ENCODE assay signal across 25 mouse cellular contexts in the genomic region with DNA sequence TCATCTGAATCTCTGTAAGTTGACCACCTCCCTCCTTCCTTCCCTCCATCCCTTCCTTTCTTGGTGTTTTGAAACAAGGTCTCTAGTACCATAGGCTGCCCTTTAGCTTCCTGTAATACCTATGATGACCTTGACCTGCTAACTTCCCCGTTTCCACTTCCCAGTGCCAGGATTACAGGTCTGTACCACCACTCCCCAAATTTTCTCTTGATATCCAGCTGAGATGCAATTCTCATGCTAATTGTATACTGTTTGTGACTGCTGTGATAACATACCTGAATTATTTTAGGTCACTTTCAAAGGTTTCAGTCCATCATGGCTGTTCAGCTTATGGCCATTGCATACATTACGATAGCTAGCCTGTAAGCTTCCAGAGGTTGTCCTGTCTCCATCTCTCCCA.
A peak's percentile ranks its signal among the peaks of the same experiment; 100 is the strongest.
DNase-seq lines count a peak whose midpoint lies in the region; ATAC-seq lines count a peak whose summit lies in the region.
"Had no signal": no experiment of that assay in that cellular context is flagged by ENCODE, and none has a peak within 500 bp of the region (broad histone marks: within the 10 kb centered on the region; RNA-seq: fewer than 3 reads in every experiment).

No protein-coding gene starts in this region.

- H3K4me2 ChIP-seq in limb, embryonic 15.5 days, result no peak overlapping the region
- no peak overlapping the region for H3K4me2 ChIP-seq in hindbrain, embryonic 16.5 days (ENCODE audit: low read length)
- H3K4me2 ChIP-seq: embryonic facial prominence, embryonic 13.5 days; forebrain, embryonic 13.5 days; heart, embryonic 11.5 days; hindbrain, embryonic 12.5 days; hindbrain, embryonic 15.5 days had no signal

- H3K36me3 ChIP-seq in limb, embryonic 15.5 days, result no peaks in the 10 kb centered on the region
- H3K36me3 ChIP-seq in limb, embryonic 10.5 days, result no peaks in the 10 kb centered on the region
- H3K36me3 ChIP-seq in embryonic facial prominence, embryonic 10.5 days (replicated peaks), result no peaks in the 10 kb centered on the region
- H3K36me3 ChIP-seq in hindbrain, embryonic 16.5 days (ENCODE audit: control insufficient read depth, insufficient read depth, low read length), result no peaks in the 10 kb centered on the region
- H3K36me3 ChIP-seq: embryonic facial prominence, embryonic 13.5 days; forebrain, embryonic 10.5 days; hindbrain, embryonic 12.5 days; hindbrain, embryonic 15.5 days had no signal

- no peak overlapping the region for H3K4me3 ChIP-seq in limb, embryonic 15.5 days
- H3K4me3 ChIP-seq in limb, embryonic 10.5 days, result no peak overlapping the region
- no peak overlapping the region for H3K4me3 ChIP-seq in embryonic facial prominence, embryonic 10.5 days
- H3K4me3 ChIP-seq in hindbrain, embryonic 16.5 days (ENCODE audit: low read length), result no peak overlapping the region
- H3K4me3 ChIP-seq: embryonic facial prominence, embryonic 13.5 days; forebrain, embryonic 10.5 days; forebrain, embryonic 13.5 days; gastrocnemius, adult 2 months; heart, adult 2 months; hindbrain, embryonic 12.5 days; hindbrain, embryonic 15.5 days had no signal

- no peak for ATAC-seq in limb, embryonic 15.5 days (ENCODE audit: insufficient number of reproducible peaks, low FRiP score, low TSS enrichment, low read depth)
- peak; percentile 37; the same call in 1 of the 2 replicates for ATAC-seq in megakaryocyte, adult 5-6 weeks (ENCODE audit: poor library complexity, severe bottlenecking)
- no peak for ATAC-seq in hindbrain, embryonic 16.5 days
- ATAC-seq: forebrain, embryonic 13.5 days; forebrain, embryonic 16.5 days; intestine, embryonic 16.5 days had no signal

- no peak for DNase-seq in limb, embryonic 10.5 days (ENCODE audit: low spot score)
- no peak for DNase-seq in embryonic facial prominence, embryonic 10.5 days (ENCODE audit: low spot score)
- no peak for DNase-seq in thymus, postnatal 10 days (ENCODE audit: low spot score in 2 of 2)
- DNase-seq: adrenal gland, postnatal 10 days; adrenal gland, postnatal 36 days; B cell, adult 2 months; cerebellum, adult 18-20 months; cerebellum, adult 9-10 months; cerebellum, postnatal 14 days; gastrocnemius, adult 2 months; gastrocnemius, postnatal 25 days; heart, adult 2 months; kidney, adult 18-20 months had no signal

- peak overlapping the region; percentile 59 for H3K27ac ChIP-seq in limb, embryonic 15.5 days
- H3K27ac ChIP-seq in limb, embryonic 10.5 days, result no peak overlapping the region
- 0 out of 2 replicates have a peak overlapping the region, but pooled peaks have one; percentile 4 for H3K27ac ChIP-seq in embryonic facial prominence, embryonic 10.5 days (replicated peaks)
- no peak overlapping the region for H3K27ac ChIP-seq in hindbrain, embryonic 16.5 days (ENCODE audit: low read depth, low read length)
- H3K27ac ChIP-seq: embryonic facial prominence, embryonic 13.5 days; forebrain, embryonic 10.5 days; forebrain, embryonic 13.5 days; gastrocnemius, adult 2 months; heart, adult 2 months; hindbrain, embryonic 12.5 days; hindbrain, embryonic 15.5 days had no signal

- H3K27me3 ChIP-seq in limb, embryonic 15.5 days, result no peaks in the 10 kb centered on the region
- no peaks in the 10 kb centered on the region for H3K27me3 ChIP-seq in limb, embryonic 10.5 days (ENCODE audit: low read depth, poor library complexity, severe bottlenecking)
- no peaks in the 10 kb centered on the region for H3K27me3 ChIP-seq in embryonic facial prominence, embryonic 10.5 days (replicated peaks; ENCODE audit: low read depth, poor library complexity, severe bottlenecking)
- H3K27me3 ChIP-seq in hindbrain, embryonic 16.5 days (replicated peaks; ENCODE audit: control insufficient read depth, insufficient read depth, low read length), result no peaks in the 10 kb centered on the region
- H3K27me3 ChIP-seq: CH12.LX; embryonic facial prominence, embryonic 13.5 days; forebrain, embryonic 13.5 days; hindbrain, embryonic 12.5 days; hindbrain, embryonic 15.5 days had no signal

- WGBS in limb, embryonic 15.5 days, result 90% methylated on average over 2 of the region's 2 CpGs
- WGBS in limb, embryonic 10.5 days, result 89% methylated on average over 2 of the region's 2 CpGs
- 85% methylated on average over 2 of the region's 2 CpGs for WGBS in embryonic facial prominence, embryonic 10.5 days
- WGBS in hindbrain, embryonic 16.5 days, result 93% methylated on average over 2 of the region's 2 CpGs

- H3K4me1 ChIP-seq in limb, embryonic 15.5 days, result peaks cover 8% of the 10 kb centered on the region; the same call in 1 of the 2 replicates
- peaks cover 18% of the 10 kb centered on the region for H3K4me1 ChIP-seq in limb, embryonic 10.5 days
- peaks cover 26% of the 10 kb centered on the region for H3K4me1 ChIP-seq in embryonic facial prominence, embryonic 10.5 days
- H3K4me1 ChIP-seq in hindbrain, embryonic 16.5 days (ENCODE audit: control insufficient read depth, insufficient read depth, low read depth, low read length), result no peaks in the 10 kb centered on the region
- H3K4me1 ChIP-seq: forebrain, embryonic 13.5 days; hindbrain, embryonic 12.5 days; hindbrain, embryonic 15.5 days had no signal

- no peaks in the 10 kb centered on the region for H3K9me3 ChIP-seq in limb, embryonic 15.5 days
- H3K9me3 ChIP-seq in limb, embryonic 10.5 days (replicated peaks), result no peaks in the 10 kb centered on the region
- H3K9me3 ChIP-seq in embryonic facial prominence, embryonic 10.5 days, result no peaks in the 10 kb centered on the region
- H3K9me3 ChIP-seq in hindbrain, embryonic 16.5 days (ENCODE audit: control insufficient read depth, low read length), result no peaks in the 10 kb centered on the region
- H3K9me3 ChIP-seq: embryonic facial prominence, embryonic 13.5 days; forebrain, embryonic 10.5 days; forebrain, embryonic 13.5 days; hindbrain, embryonic 12.5 days; hindbrain, embryonic 15.5 days had no signal

- H3K9ac ChIP-seq in limb, embryonic 15.5 days, result no peak overlapping the region
- H3K9ac ChIP-seq in hindbrain, embryonic 16.5 days (ENCODE audit: low read depth, low read length), result no peak overlapping the region
- H3K9ac ChIP-seq: embryonic facial prominence, embryonic 13.5 days; forebrain, embryonic 13.5 days; hindbrain, embryonic 12.5 days; hindbrain, embryonic 15.5 days had no signal

Comparison
In these comparisons a context has a peak if more than half of its experiments do, and no peak if none do; other contexts are left out.
1. H3K27ac ChIP-seq: peak in limb, embryonic 15.5 days (single experiment) and embryonic facial prominence, embryonic 10.5 days (single experiment); none in limb, embryonic 10.5 days (single experiment) and hindbrain, embryonic 16.5 days (single experiment).